Mouse (Mus musculus) kidney, postnatal 14 days (tissue): ENCODE data around the gene Chpt1.
"Not testable (repeated sequence)": the region's sequence is repeated elsewhere in the genome, so short reads cannot be mapped to it uniquely, and the experiment has no call there.

ENCODE experiments used
- DNase-seq: peaks from one replicate; pipeline ENCODE4 v3.0.0; 2022; ENCODE audit warnings: mixed read lengths

Gene Chpt1

DNA sequence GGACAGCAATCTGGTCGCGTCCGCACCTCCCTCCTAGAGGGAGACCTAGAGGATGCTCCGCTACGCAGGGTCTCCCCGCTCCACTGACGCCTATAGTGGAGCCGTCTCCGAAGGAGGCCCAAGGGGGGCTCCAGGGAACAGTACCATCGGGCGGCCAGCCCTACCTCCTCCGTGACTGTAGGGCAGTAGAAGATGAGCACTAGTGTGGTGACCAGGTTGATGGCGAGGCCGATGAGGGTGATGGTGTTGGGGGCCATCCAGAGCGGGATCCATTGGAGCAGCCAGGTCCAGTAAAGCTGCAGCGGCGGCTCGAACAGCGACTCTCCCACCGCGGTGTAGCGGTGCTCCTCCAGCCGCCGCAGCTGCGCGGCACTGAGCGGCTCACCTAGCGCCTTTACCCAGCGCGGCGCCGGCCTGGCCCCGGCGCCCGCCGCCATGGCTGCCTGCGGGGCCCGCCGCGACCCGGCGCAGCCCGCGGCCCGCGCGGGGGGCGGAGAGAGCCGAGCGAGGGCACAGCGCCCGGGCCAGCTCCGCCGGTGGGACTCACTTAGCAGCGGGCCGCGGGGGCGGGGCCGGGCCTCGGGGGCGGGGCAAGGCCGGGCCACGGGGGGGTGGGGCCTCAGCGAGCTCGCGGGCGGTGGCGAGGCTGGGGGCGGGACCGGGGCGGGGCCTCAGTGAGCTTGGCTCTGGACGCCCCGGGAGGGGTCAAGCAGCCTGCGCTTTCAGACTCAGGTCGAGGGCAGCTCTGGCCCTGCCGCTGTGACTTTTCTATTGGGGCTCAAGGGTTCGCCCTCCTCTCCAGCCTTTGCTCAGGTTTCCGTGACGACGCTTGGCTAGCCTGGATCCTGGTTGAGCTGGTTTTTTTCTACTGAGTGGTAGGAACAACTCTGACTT, at the start of gene Chpt1:
Gene Chpt1 (minus strand): TSS at position 653 of the 894 bp plus-strand sequence.
- peak; percentile 95 for DNase-seq

DNA sequence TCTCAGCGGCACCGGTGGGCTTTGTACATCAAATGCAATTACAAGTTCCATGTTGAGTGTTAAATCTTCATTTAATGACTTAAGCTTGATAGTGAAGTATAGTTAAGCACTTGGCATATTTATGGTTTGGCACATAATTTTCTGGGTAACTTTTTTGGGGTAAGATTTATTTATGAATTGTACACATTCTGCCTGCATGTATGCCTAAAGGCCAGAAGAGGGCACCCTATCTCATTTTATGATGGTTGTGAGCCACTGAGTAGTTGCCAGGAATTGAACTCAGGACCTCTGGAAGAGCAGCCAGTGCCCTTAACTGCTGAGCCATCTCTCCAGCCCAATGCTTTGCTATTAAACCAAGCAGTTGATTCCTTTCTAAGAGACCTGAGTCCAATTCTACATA, 48.9 kb upstream of the Chpt1 start:
- DNase-seq: no peak

GRCm38 (mm10) chr10:88550225-88550624, 46.4 kb upstream of the Chpt1 start:
- no peak for DNase-seq

DNA sequence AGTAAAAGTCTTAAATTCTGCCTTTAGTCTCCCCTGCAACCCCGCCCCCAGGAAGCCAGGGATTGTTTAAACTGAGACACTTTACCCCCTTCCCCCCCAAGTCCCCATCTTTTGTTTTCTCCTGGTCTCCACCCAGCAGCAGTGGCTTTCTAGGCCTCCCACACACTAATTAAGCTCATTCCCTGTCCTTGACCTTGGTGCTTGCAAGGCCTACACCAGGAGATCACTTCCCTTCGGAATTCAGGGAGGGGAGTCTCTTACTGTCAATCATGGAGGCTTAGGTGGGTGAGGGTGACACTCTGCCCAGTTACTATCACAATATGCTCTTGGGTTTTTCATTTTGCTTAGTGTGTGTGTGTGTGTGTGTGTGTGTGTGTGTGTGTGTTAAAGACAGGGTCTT, 43.8 kb upstream of the Chpt1 start:
- no peak for DNase-seq

- DNase-seq: no peak
Measured at GRCm38 (mm10) chr10:88530631-88531030, 26.8 kb upstream of the Chpt1 start.

- DNase-seq: no peak
Measured at GRCm38 (mm10) chr10:88524016-88524415, 20.1 kb upstream of the Chpt1 start.

- no peak for DNase-seq
Measured at GRCm38 (mm10) chr10:88523212-88523611, 19.3 kb upstream of the Chpt1 start.

GRCm38 (mm10) chr10:88522795-88523194, 18.9 kb upstream of the Chpt1 start:
- DNase-seq: no peak

DNA sequence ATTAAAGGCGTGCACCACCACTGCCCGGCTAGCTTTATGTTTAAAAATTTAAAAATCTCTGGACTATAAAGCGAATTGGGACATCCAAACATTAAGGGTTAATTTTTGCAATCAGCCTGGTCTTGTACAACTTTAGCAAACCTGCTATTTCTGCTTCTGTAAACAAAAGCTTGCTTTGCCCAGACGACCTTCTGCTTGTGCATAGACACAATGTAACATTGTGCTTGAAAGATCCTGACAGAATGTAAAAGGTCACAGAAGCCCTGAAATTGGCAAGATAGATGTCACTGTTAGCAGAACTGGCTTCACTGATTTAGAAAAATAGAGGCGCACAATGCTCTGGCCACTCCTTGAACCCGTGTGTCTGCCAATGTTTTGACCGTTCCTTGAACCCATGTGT, 11.2 kb upstream of the Chpt1 start:
- DNase-seq: not testable (repeated sequence)

- peak; percentile 84 for DNase-seq
Measured at GRCm38 (mm10) chr10:88514495-88514894, 10.6 kb upstream of the Chpt1 start.

GRCm38 (mm10) chr10:88513574-88514135, 9.8 kb upstream of the Chpt1 start:
- DNase-seq: peak; percentile 73

GRCm38 (mm10) chr10:88511355-88511754, 7.5 kb upstream of the Chpt1 start:
- peak; percentile 55 for DNase-seq

- DNase-seq: peak; percentile 87
Measured at GRCm38 (mm10) chr10:88510503-88511271, 6.8 kb upstream of the Chpt1 start.

GRCm38 (mm10) chr10:88507691-88508143, 3.8 kb upstream of the Chpt1 start:
- DNase-seq: peak; percentile 47

DNA sequence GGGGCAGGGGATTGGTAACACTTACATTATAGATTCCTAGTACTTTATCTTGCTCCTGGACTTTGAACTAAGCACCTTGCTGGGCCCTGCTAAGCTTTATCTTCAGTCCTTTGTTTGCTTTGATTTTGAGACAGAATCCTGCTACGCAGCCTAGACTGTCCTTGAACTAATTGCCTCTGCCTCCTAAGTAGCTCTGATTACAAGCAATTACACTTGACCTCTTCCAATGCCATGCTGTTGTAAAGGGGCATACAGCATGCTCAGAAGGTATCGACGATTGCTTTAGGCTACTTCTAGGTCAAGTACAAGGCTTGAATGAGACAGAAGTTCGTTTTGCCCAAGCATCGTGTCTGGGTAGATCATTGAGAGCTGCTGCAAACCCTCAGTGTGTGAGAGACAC, 1.4 kb upstream of the Chpt1 start:
- no peak for DNase-seq

GRCm38 (mm10) chr10:88504481-88504880, 608 bp upstream of the Chpt1 start:
- no peak for DNase-seq

GRCm38 (mm10) chr10:88502919-88503318, 954 bp downstream of the Chpt1 start:
- DNase-seq: no peak

DNA sequence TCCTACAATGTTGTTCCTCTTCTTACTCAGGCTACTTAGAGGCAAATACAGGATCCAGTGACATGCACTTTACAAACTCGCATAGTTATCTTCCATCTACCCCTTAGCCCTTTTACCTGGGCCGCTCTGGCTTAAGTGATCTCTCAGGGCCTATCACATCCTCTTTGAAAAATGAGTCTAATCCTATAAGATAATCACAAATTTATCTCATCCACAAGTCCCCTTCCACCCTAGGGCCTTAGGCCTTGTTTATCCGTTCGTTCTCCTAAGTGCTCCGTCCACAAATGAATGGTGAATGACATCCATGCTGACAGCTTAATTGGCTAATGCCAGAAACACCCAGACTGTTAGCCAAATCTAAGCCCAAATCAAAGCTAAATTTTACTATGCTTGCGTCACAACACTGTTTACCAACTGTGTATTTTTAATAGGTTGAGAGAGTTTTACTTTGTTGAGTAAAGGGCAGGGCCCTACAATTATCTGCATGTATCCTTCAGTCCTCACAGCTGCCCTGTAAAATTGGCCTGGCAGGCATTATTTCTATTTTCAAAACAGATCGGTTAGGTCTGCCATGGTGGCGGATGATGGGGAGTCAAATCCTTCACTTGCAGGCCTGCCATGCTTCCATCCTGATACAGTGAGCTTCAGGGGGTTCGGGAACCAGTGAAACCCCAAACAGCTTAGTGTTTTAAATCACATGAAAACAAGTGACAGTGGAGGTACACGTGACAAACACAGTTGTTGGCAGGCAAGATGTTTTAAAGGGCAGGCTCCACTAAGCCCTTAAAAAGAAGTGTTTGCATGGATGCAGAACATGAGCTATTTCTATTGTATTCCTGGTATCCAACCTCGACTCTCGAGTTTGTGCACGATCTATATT, 1.7 kb downstream of the Chpt1 start:
- DNase-seq: no peak

- DNase-seq: peak; percentile 47
Measured at GRCm38 (mm10) chr10:88501370-88501769, 2.5 kb downstream of the Chpt1 start.

DNA sequence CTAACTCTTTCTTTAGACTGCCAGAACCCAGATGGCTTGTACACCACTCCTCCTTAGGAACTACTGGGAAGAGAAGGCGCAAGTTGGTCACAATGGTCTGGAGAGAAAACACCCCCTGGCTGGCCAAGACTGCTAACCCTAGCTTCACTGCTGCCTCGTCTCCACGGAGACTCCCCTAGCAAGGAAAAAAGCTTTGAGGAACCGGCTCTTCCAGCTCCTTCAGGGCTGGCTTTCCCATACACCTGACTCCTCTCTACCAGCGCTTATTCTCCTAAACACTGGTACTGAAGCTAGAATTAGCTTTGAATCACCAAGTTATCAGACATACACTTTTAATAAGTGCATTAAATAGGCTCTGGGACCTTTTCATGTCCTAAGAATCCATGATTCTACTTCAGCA, 3.9 kb downstream of the Chpt1 start:
- no peak for DNase-seq

- DNase-seq: no peak
Measured at GRCm38 (mm10) chr10:88496864-88497564, 6.9 kb downstream of the Chpt1 start.
